Mouse (Mus musculus) limb, embryonic 11.5 days (tissue): ENCODE results near the gene Olfr1511. TPM values are rescaled to one million over a fixed set of nuclear protein-coding genes. Genes with fewer than 3 reads are reported as not detected.
"Not testable (repeated sequence)": the region's sequence is repeated elsewhere in the genome, so short reads cannot be mapped to it uniquely, and the experiment has no call there.

Source experiments
- ATAC-seq: fragments of 200-750 bp; cut with Nextera tagmentation; 2 replicates; pipeline ENCODE4 v1.8.0; 2017; ENCODE audit warnings: low read depth; ENCODE audit not compliant: insufficient number of reproducible peaks, low FRiP score, low TSS enrichment
- DNase-seq: peaks from one replicate; pipeline ENCODE4 v3.0.0-alpha.2; 2015; ENCODE audit warnings: low spot score
- H3K27ac ChIP-seq: fragments of 300-500 bp; sonication (generic); replicated peaks from 2 replicates; pipeline ENCODE4 v1.5.1; 2014; ENCODE audit warnings: low read depth, mild to moderate bottlenecking, low read length
- H3K27me3 ChIP-seq: fragments of 300-500 bp; sonication (generic); 2 replicates; pipeline ENCODE4 v1.6.1; 2014; ENCODE audit warnings: mild to moderate bottlenecking, low read length, mixed read lengths; ENCODE audit not compliant: control insufficient read depth, insufficient read depth
- H3K36me3 ChIP-seq: fragments of 300-500 bp; sonication (generic); 2 replicates; pipeline ENCODE4 v1.6.1; 2014; ENCODE audit warnings: mild to moderate bottlenecking, low read length, moderate library complexity, mixed read lengths; ENCODE audit not compliant: control insufficient read depth, insufficient read depth
- H3K4me1 ChIP-seq: fragments of 300-500 bp; sonication (generic); 2 replicates; pipeline ENCODE4 v1.6.1; 2014; ENCODE audit warnings: low read length, mixed read lengths; ENCODE audit not compliant: control insufficient read depth, insufficient read depth
- H3K4me2 ChIP-seq: fragments of 300-500 bp; sonication (generic); 2 replicates; pipeline ENCODE4 v1.6.1; 2014; ENCODE audit warnings: low read depth, mild to moderate bottlenecking, moderate library complexity; ENCODE audit not compliant: severe bottlenecking
- H3K4me3 ChIP-seq: fragments of 300-500 bp; sonication (generic); 2 replicates; pipeline ENCODE4 v1.5.1; 2014; ENCODE audit warnings: low read depth, low read length
- H3K9ac ChIP-seq: fragments of 300-500 bp; sonication (generic); 2 replicates; pipeline ENCODE4 v1.6.1; 2014; ENCODE audit warnings: mild to moderate bottlenecking, low read length
- H3K9me3 ChIP-seq: fragments of 300-500 bp; sonication (generic); 2 replicates; pipeline ENCODE4 v1.6.1; 2016; ENCODE audit warnings: low read length; ENCODE audit not compliant: control insufficient read depth
- WGBS: fragments of 180-500 bp; shearing (Covaris S2); extraction: QIAGEN DNeasy Blood & Tissue Kit; methylation state at CpG from one replicate; pipeline ENCODE4 v1.1.7; 2014; 5-methylcytosine and 5-hydroxymethylcytosine counted together
- polyA plus RNA-seq: library from polyadenylated mRNA; unstranded; fragments of >200 nt; fragmentation: Nextera tagmentation; extraction: Ambion mirVana; gene quantifications from 2 replicates; pipeline ENCODE4 v1.2.1, GENCODE M21; 2014

Olfr1511 gene
- polyA plus RNA-seq, result not detected in 2 replicates

GRCm38 (mm10) chr14:52397279-52397678 is at the start of gene Olfr1511:
Olfr1511 (minus strand) TSS chr14:52397379.
- Histone ChIP-seq H3K27ac (no peak within 1 kb of the TSS), H3K4me1 (no peaks in the 10 kb centered on the region), H3K36me3 (no peaks in the 10 kb centered on the region), H3K9ac (no peak within 1 kb of the TSS), H3K4me3 (no peak within 1 kb of the TSS), H3K4me2 (no peak within 1 kb of the TSS), H3K9me3 (no peaks in the 10 kb centered on the region), H3K27me3 (no peaks in the 10 kb centered on the region)
- 84% methylated on average over 4 of the region's 4 CpGs for WGBS
- no peak for DNase-seq
- ATAC-seq, result no peak

DNA sequence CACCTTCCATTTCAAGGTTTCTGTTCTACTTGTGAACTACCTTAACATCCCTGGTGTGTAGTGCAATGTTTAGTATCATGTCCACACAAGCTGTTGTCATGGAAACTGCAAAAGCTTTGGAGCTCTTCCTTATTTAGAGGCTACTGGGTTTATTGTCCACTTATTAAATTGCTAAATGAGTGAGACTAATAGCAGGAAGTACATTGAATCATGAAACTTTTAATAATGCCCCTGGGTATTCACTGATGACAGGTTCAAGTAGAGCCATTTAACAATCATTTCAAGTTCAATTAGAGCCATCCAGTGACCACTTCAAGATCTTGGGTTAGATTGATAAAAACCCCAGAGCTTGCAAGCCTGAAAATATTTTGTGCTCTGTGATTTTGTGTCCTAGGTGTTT is 45.5 kb upstream of the Olfr1511 start, which contains the start of gene Olfr1509:
Gene Olfr1509, plus strand, starts transcription at position 301 of the 400 bp plus-strand sequence.
- no peak within 1 kb of the TSS for H3K4me3 ChIP-seq
- no peak within 1 kb of the TSS for H3K9ac ChIP-seq
- ATAC-seq (no peak), DNase-seq (no peak)
- no peaks in the 10 kb centered on the region for H3K4me1 ChIP-seq
- H3K36me3 ChIP-seq, result no peaks in the 10 kb centered on the region
- no peak within 1 kb of the TSS for H3K4me2 ChIP-seq
- H3K27ac ChIP-seq, result no peak within 1 kb of the TSS
- H3K9me3 ChIP-seq, result no peaks in the 10 kb centered on the region
- H3K27me3 ChIP-seq, result no peaks in the 10 kb centered on the region

DNA sequence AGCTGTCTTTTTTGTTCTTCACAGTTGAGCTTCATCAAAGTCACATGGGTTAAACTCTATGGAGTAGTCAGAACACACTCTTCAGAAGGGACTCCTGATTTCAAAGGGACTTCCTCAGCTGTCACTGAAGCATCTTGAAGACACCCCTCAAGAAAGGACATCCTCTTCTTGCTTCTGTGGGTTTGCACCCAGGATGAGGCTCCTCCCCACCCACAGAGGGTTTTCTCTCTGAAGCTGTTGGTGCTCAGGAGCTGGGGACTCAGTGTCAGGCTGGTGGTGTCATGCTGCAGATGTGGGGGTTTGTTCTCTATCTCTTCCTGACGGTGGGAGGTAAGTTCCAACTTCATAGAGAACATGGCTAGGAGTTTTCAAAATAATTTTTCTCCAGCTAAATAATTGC is 30.5 kb upstream of the Olfr1511 start:
- Histone ChIP-seq H3K4me3 (no peak overlapping the region), H3K9ac (no peak overlapping the region), H3K4me1 (no peaks in the 10 kb centered on the region), H3K4me2 (no peak overlapping the region), H3K9me3 (no peaks in the 10 kb centered on the region), H3K27me3 (no peaks in the 10 kb centered on the region), H3K27ac (no peak overlapping the region), H3K36me3 (no peaks in the 10 kb centered on the region)
- ATAC-seq, result no peak
- DNase-seq, result no peak
- WGBS, result 94% methylated on average over 1 of the region's 1 CpGs

DNA sequence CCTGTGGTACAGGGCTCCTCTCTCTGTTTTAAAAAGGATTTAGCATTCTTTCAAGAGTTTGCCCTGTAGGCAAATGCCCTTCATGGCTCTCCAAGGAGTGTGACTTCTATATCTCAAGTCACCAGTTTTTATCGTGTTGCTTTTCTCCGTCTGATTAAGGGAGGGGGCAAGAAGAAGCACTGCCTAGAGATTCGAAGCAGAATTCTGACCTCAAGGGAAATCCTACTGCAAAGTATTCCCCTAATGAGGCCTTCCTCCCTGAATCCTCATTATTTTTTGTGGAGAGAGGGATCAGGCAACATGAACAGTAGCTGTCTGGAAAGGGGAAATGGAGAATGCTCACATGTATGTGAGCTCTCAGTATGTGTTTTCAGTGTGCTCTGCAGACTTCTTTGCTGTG is 17.1 kb upstream of the Olfr1511 start, which contains the start of gene Olfr1510:
Gene Olfr1510, minus strand, starts transcription at position 101 of the 400 bp plus-strand sequence.
- ATAC-seq (no peak), DNase-seq (no peak)
- no peak within 1 kb of the TSS for H3K9ac ChIP-seq
- H3K27me3 ChIP-seq, result no peaks in the 10 kb centered on the region
- 93% methylated on average over 3 of the region's 3 CpGs for WGBS
- H3K4me2 ChIP-seq, result no peak within 1 kb of the TSS
- no peak within 1 kb of the TSS for H3K27ac ChIP-seq
- no peaks in the 10 kb centered on the region for H3K4me1 ChIP-seq
- no peak within 1 kb of the TSS for H3K4me3 ChIP-seq
- H3K36me3 ChIP-seq, result no peaks in the 10 kb centered on the region
- no peaks in the 10 kb centered on the region for H3K9me3 ChIP-seq

DNA sequence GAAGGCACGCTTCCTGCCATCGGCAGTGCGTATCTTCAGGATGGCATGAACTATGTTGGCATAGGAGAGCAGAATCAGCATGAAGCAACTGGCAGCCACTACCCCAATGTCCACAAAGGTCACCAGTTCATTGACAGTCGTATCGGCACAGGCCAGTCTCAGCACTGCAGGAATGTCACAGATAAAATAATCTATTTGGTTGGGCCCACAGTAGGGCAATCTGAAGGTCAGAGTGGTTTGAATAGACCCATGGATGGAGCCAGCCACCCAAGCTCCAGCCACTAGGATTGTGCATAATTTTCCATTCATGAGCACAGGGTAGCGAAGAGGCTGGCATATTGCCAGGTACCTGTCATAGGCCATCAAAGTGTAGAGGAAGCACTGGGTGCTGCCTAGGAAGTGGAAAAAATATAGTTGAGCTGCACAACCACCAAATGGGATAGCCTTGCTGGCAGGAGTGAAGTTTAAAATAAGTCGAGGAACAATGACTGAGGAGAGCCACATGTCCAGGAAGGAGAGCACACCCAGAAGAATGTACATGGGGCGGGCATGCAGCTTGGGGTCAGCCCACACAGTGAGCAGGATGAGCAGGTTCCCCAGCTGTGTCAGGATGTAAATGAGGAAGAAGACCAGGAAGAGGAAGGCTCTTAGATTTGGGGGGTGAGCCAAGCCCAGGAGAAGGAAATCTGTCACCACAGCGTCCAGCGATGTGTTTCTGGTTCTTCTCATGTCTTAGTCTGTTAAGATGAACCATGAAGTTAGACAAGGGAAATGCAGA is 13.2 kb upstream of the Olfr1511 start:
- H3K27me3 ChIP-seq, H3K36me3 ChIP-seq, H3K27ac ChIP-seq, DNase-seq, H3K9me3 ChIP-seq, H3K9ac ChIP-seq, H3K4me1 ChIP-seq, H3K4me3 ChIP-seq, H3K4me2 ChIP-seq: not testable (repeated sequence)
- 90% methylated on average over 7 of the region's 10 CpGs for WGBS
- peak; percentile 51; the same call in 1 of the 2 replicates for ATAC-seq

DNA sequence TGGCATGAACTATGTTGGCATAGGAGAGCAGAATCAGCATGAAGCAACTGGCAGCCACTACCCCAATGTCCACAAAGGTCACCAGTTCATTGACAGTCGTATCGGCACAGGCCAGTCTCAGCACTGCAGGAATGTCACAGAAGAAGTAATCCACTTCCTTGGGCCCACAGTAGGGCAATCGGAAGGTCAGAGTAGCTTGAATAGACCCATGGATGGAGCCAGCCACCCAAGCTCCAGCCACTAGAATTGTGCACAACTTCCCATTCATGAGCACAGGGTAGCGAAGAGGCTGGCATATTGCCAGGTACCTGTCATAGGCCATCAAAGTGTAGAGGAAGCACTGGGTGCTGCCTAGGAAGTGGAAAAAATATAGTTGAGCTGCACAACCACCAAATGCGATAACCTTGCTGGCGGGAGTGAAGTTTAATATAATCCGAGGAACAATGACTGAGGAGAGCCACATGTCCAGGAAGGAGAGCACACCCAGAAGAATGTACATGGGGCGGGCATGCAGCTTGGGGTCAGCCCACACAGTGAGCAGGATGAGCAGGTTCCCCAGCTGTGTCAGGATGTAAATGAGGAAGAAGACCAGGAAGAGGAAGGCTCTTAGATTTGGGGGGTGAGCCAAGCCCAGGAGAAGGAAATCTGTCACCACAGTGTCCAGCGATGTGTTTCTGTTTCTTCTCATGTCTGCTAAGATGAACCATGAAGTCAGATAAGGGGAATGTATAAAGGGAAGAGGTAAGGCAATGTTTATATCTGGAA is 6.9 kb downstream of the Olfr1511 start:
- ATAC-seq, result not testable (repeated sequence)
- whole genome bisulfite sequencing, result 93% methylated on average over 8 of the region's 9 CpGs

GRCm38 (mm10) chr14:52379068-52379467 is 18.1 kb downstream of the Olfr1511 start, which contains the start of gene Olfr1512:
Olfr1512 (minus strand) TSS chr14:52379168.
- Histone ChIP-seq H3K4me2 (no peak within 1 kb of the TSS), H3K9ac (no peak within 1 kb of the TSS), H3K4me1 (no peaks in the 10 kb centered on the region), H3K27ac (no peak within 1 kb of the TSS), H3K27me3 (no peaks in the 10 kb centered on the region), H3K9me3 (no peaks in the 10 kb centered on the region), H3K4me3 (no peak within 1 kb of the TSS), H3K36me3 (no peaks in the 10 kb centered on the region)
- no peak for DNase-seq
- 78% methylated on average over 2 of the region's 2 CpGs for WGBS
- no peak for ATAC-seq

More for the DNA sequence above, 6.9 kb downstream of the Olfr1511 start:
- not testable (repeated sequence) for H3K27ac ChIP-seq, H3K9me3 ChIP-seq, DNase-seq, H3K4me1 ChIP-seq, H3K4me2 ChIP-seq, H3K27me3 ChIP-seq, H3K4me3 ChIP-seq, H3K36me3 ChIP-seq, H3K9ac ChIP-seq

DNA sequence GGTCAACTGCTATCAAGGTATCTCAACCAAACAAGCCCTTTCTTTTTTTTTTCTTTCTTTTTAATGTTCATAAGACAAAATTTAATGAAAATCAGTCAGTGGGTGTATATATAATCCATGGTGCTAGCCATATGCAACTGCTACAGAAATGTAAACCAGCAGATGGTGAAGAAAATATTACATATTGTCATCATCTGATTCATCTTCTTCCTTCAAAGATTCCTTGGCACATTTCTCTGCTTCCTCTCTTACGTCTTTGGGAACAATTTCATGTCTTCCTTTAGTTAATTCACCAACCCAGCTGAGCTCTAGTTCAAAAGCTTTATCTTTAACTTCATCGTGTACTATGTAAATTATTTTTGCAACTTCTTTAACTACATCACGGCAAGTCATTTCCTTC is 28.4 kb downstream of the Olfr1511 start:
- H3K9ac ChIP-seq, result no peak overlapping the region
- 92% methylated on average over 3 of the region's 3 CpGs for WGBS
- ATAC-seq (no peak), DNase-seq (no peak)
- no peaks in the 10 kb centered on the region for H3K36me3 ChIP-seq
- no peak overlapping the region for H3K4me2 ChIP-seq
- no peaks in the 10 kb centered on the region for H3K4me1 ChIP-seq
- H3K4me3 ChIP-seq, result no peak overlapping the region
- H3K9me3 ChIP-seq, result no peaks in the 10 kb centered on the region
- H3K27me3 ChIP-seq, result no peaks in the 10 kb centered on the region
- no peak overlapping the region for H3K27ac ChIP-seq
